Mouse (Mus musculus) kidney, adult 8-10 months (tissue): Measurements from ENCODE around the gene Azin2.
A peak's percentile ranks its signal among the peaks of the same experiment; 100 is the strongest.

Experiments used
- DNase-seq, 2 experiments: peaks; one replicate each; pipeline ENCODE4 v3.0.0; 2022

Gene Azin2

GRCm38 (mm10) chr4:128976577-128976976 lies 14.3 kb upstream of the Azin2 start:
- DNase-seq: no peak

- no peak for DNase-seq
Measured at GRCm38 (mm10) chr4:128974677-128975076, 12.4 kb upstream of the Azin2 start.

GRCm38 (mm10) chr4:128971065-128971694 lies 8.9 kb upstream of the Azin2 start:
- peak in 1 of 2 experiments; percentile 80 for DNase-seq

GRCm38 (mm10) chr4:128970417-128970807 lies 8.2 kb upstream of the Azin2 start:
- DNase-seq: no peak

GRCm38 (mm10) chr4:128969607-128970416 lies 7.6 kb upstream of the Azin2 start:
- DNase-seq: no peak

GRCm38 (mm10) chr4:128969081-128969480 lies 6.8 kb upstream of the Azin2 start:
- no peak for DNase-seq

- no peak for DNase-seq
Measured at GRCm38 (mm10) chr4:128966751-128967150, 4.5 kb upstream of the Azin2 start.

- no peak for DNase-seq
Measured at GRCm38 (mm10) chr4:128962926-128963290, 666 bp upstream of the Azin2 start.

GRCm38 (mm10) chr4:128961301-128962028 lies 777 bp downstream of the Azin2 start:
- DNase-seq: no peak

GRCm38 (mm10) chr4:128959676-128960075 lies 2.6 kb downstream of the Azin2 start:
- DNase-seq: no peak

GRCm38 (mm10) chr4:128958849-128959248 lies 3.4 kb downstream of the Azin2 start:
- DNase-seq: no peak

- no peak for DNase-seq
Measured at GRCm38 (mm10) chr4:128958156-128958555, 4.1 kb downstream of the Azin2 start.

GRCm38 (mm10) chr4:128957155-128957911 lies 4.9 kb downstream of the Azin2 start:
- peak; percentile 61 to 62 for DNase-seq

- DNase-seq: no peak
Measured at GRCm38 (mm10) chr4:128953851-128954250, 8.4 kb downstream of the Azin2 start.

GRCm38 (mm10) chr4:128950461-128950860 lies 11.8 kb downstream of the Azin2 start:
- peak; percentile 64 to 74 for DNase-seq

GRCm38 (mm10) chr4:128949470-128950005 lies 12.7 kb downstream of the Azin2 start:
- DNase-seq: peak in 1 of 2 experiments; percentile 53

GRCm38 (mm10) chr4:128948137-128948674 lies 14.0 kb downstream of the Azin2 start:
- DNase-seq: peak in 1 of 2 experiments; percentile 67

- DNase-seq: no peak
Measured at GRCm38 (mm10) chr4:128947326-128947933, 14.8 kb downstream of the Azin2 start.

GRCm38 (mm10) chr4:128946736-128947135 lies 15.5 kb downstream of the Azin2 start:
- no peak for DNase-seq

- DNase-seq: no peak
Measured at GRCm38 (mm10) chr4:128942346-128942745, 19.9 kb downstream of the Azin2 start.

GRCm38 (mm10) chr4:128935595-128935994 lies 26.6 kb downstream of the Azin2 start:
- DNase-seq: no peak

GRCm38 (mm10) chr4:128932783-128933182 lies 29.5 kb downstream of the Azin2 start:
- DNase-seq: no peak
